Mouse (Mus musculus): ENCODE measurements at regions not wholly inside any gene's neighbourhood (a gene's known extent, or its start where the extent isn't known, plus 50 kb on each side); places are given as distances from the start of the nearest gene placed in this dataset.

- DNase-seq, result no peak
Observed at GRCm38 (mm10) chr2:83224018-83224417, 280.6 kb downstream of the Fsip2 start.

- no peak for DNase-seq
Observed at GRCm38 (mm10) chr2:83226198-83226597, 282.8 kb downstream of the Fsip2 start.

GRCm38 (mm10) chr2:83251173-83252101 lies 308.0 kb downstream of the Fsip2 start:
- DNase-seq, result no peak

GRCm38 (mm10) chr2:83256811-83257321 lies 313.4 kb downstream of the Fsip2 start:
- DNase-seq, result peak in 1 of 2 experiments; percentile 14

- DNase-seq, result no peak
Observed at GRCm38 (mm10) chr2:83258613-83259012, 315.2 kb downstream of the Fsip2 start.

- no peak for DNase-seq
Observed at GRCm38 (mm10) chr2:83303515-83303914, 340.7 kb upstream of the Zc3h15 start.

GRCm38 (mm10) chr2:83332056-83332769 lies 312.0 kb upstream of the Zc3h15 start:
- no peak for DNase-seq

- peak in 1 of 2 experiments; percentile 2 for DNase-seq
Observed at GRCm38 (mm10) chr2:83332770-83333157, 311.5 kb upstream of the Zc3h15 start.

- DNase-seq, result peak; percentile 5
Observed at GRCm38 (mm10) chr2:83337364-83337763, 306.9 kb upstream of the Zc3h15 start.

GRCm38 (mm10) chr2:83340168-83340567 lies 304.1 kb upstream of the Zc3h15 start:
- DNase-seq, result no peak
